Mouse (Mus musculus) stomach, postnatal 0 days (tissue): ENCODE measurements around the gene 2210017I01Rik.

ENCODE experiments used
- CTCF ChIP-seq: IDR thresholded peaks from 2 replicates; pipeline ENCODE4 v1.5.1; 2016; ENCODE audit warnings: antibody characterized with exemption, low read depth, mild to moderate bottlenecking, moderate library complexity
- EP300 ChIP-seq: optimal IDR thresholded peaks from 2 replicates; pipeline ENCODE3; 2016; ENCODE audit warnings: antibody characterized with exemption

DNA sequence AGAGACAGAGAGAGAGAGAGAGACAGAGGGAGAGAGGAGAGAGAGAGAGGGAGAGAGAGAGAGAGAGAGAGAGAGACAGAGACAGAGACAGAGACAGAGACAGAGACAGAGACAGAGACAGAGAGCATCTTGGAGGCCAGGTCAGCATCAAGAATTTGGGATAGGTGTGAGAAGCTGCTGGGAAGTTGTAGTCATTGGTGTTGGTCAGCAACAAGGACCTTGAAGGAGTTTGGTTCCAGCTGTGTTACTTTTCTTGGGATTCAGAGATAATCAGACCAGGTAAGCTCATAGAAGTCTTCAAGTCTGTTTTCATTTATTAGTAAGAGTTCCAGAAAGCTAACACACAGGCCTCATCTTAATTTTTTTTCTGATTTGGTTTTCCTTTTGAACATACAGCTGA is at the start of gene 2210017I01Rik:
- TF ChIP-seq CTCF, result no peak
- TF ChIP-seq EP300, result no peak
